Mouse (Mus musculus): ENCODE measurements around the gene Lce1a1. TPM values are rescaled to one million over a fixed set of nuclear protein-coding genes. Genes with fewer than 3 reads are reported as not detected.
"Not testable (repeated sequence)": the region's sequence is repeated elsewhere in the genome, so short reads cannot be mapped to it uniquely, and the experiment has no call there.

Lce1a1 gene
- polyA plus RNA-seq (2015; fragmentation: Nextera tagmentation; extraction: Ambion mirVana) = not detected in 2 replicates

- H3K27ac ChIP-seq (ENCODE audit: low read depth) = no peak within 1 kb of the TSS
- no peak within 1 kb of the TSS for H3K4me2 ChIP-seq (ENCODE audit: low read depth, low read length)
- no peak for TF ChIP-seq CTCF (IDR thresholded peaks at IDR 0.05; ENCODE audit: low read depth)
- no peak for TF ChIP-seq EP300 (IDR thresholded peaks at IDR 0.05; ENCODE audit: low read depth)
- H3K36me3 ChIP-seq (replicated peaks; ENCODE audit: insufficient read depth, low read length) = no peaks in the 10 kb centered on the region
- ATAC-seq = no peak
- H3K27me3 ChIP-seq (ENCODE audit: insufficient read depth, low read length) = no peaks in the 10 kb centered on the region
- H3K9me3 ChIP-seq (ENCODE audit: low read length) = no peaks in the 10 kb centered on the region
- H3K9ac ChIP-seq (replicated peaks) = no peak within 1 kb of the TSS
- no peaks in the 10 kb centered on the region for H3K4me1 ChIP-seq (ENCODE audit: insufficient read depth)
- no peak within 1 kb of the TSS for H3K4me3 ChIP-seq (ENCODE audit: low read depth, low read length)
- DNase-seq = no peak
- 73% methylated on average over 1 of the region's 1 CpGs for WGBS (ENCODE audit: insufficient replicate concordance)
These were observed at the start of gene Lce1a1 for GRCm38 (mm10) chr3:92648207-92648606. Lce1a1 (minus strand) TSS chr3:92648307.

- no peaks in the 10 kb centered on the region for H3K9me3 ChIP-seq (ENCODE audit: low read length)
- no peaks in the 10 kb centered on the region for H3K4me1 ChIP-seq (ENCODE audit: insufficient read depth)
- no peak overlapping the region for H3K4me3 ChIP-seq (ENCODE audit: low read depth, low read length)
- H3K27me3 ChIP-seq (ENCODE audit: insufficient read depth, low read length) = no peaks in the 10 kb centered on the region
- no peak overlapping the region for H3K9ac ChIP-seq (replicated peaks)
- no peak for ATAC-seq
- TF ChIP-seq CTCF (IDR thresholded peaks at IDR 0.05; ENCODE audit: low read depth) (no peak), EP300 (IDR thresholded peaks at IDR 0.05; ENCODE audit: low read depth) (no peak)
- H3K36me3 ChIP-seq (replicated peaks; ENCODE audit: insufficient read depth, low read length) = no peaks in the 10 kb centered on the region
- DNase-seq = no peak
- no peak overlapping the region for H3K4me2 ChIP-seq (ENCODE audit: low read depth, low read length)
- WGBS (ENCODE audit: insufficient replicate concordance) = 8% methylated on average over 1 of the region's 1 CpGs
- H3K27ac ChIP-seq (ENCODE audit: low read depth) = no peak overlapping the region
These were observed 46.5 kb upstream of the Lce1a1 start for GRCm38 (mm10) chr3:92694613-92695012.

- no peak for TF ChIP-seq EP300 (IDR thresholded peaks at IDR 0.05; ENCODE audit: low read depth)
- no peaks in the 10 kb centered on the region for H3K27me3 ChIP-seq (ENCODE audit: insufficient read depth, low read length)
- no peaks in the 10 kb centered on the region for H3K36me3 ChIP-seq (replicated peaks; ENCODE audit: insufficient read depth, low read length)
- H3K4me1 ChIP-seq (ENCODE audit: insufficient read depth) = no peaks in the 10 kb centered on the region
- H3K9ac ChIP-seq (replicated peaks) = no peak overlapping the region
- H3K9me3 ChIP-seq (ENCODE audit: low read length) = no peaks in the 10 kb centered on the region
- H3K4me2 ChIP-seq (ENCODE audit: low read depth, low read length) = no peak overlapping the region
- DNase-seq (no peak), ATAC-seq (no peak)
- H3K4me3 ChIP-seq (ENCODE audit: low read depth, low read length) = no peak overlapping the region
- H3K27ac ChIP-seq (ENCODE audit: low read depth) = no peak overlapping the region
These were observed 43.6 kb upstream of the Lce1a1 start for GRCm38 (mm10) chr3:92691688-92692087.

- not testable (repeated sequence) for H3K4me2 ChIP-seq (ENCODE audit: low read depth, low read length); ATAC-seq; H3K27ac ChIP-seq (ENCODE audit: low read depth); H3K4me1 ChIP-seq (ENCODE audit: insufficient read depth); H3K9ac ChIP-seq (replicated peaks); H3K9me3 ChIP-seq (ENCODE audit: low read length); DNase-seq; H3K27me3 ChIP-seq (ENCODE audit: insufficient read depth, low read length); H3K4me3 ChIP-seq (ENCODE audit: low read depth, low read length); H3K36me3 ChIP-seq (replicated peaks; ENCODE audit: insufficient read depth, low read length)
- 65% methylated on average over 16 of the region's 16 CpGs for WGBS (ENCODE audit: insufficient replicate concordance)
These were observed 41.0 kb upstream of the Lce1a1 start for GRCm38 (mm10) chr3:92689154-92689553.

GRCm38 (mm10) chr3:92687110-92687509 lies 39.0 kb upstream of the Lce1a1 start, which contains the start of gene Lce1d:
Lce1d (minus strand) TSS chr3:92687210.
- H3K9me3 ChIP-seq (ENCODE audit: low read length) = no peaks in the 10 kb centered on the region
- TF ChIP-seq EP300 (IDR thresholded peaks at IDR 0.05; ENCODE audit: low read depth) (no peak), CTCF (IDR thresholded peaks at IDR 0.05; ENCODE audit: low read depth) (no peak)
- WGBS (ENCODE audit: insufficient replicate concordance) = 54% methylated on average over 2 of the region's 2 CpGs
- no peak within 1 kb of the TSS for H3K27ac ChIP-seq (ENCODE audit: low read depth)
- no peaks in the 10 kb centered on the region for H3K27me3 ChIP-seq (ENCODE audit: insufficient read depth, low read length)
- no peak for DNase-seq
- H3K36me3 ChIP-seq (replicated peaks; ENCODE audit: insufficient read depth, low read length) = no peaks in the 10 kb centered on the region
- no peak within 1 kb of the TSS for H3K9ac ChIP-seq (replicated peaks)
- no peak for ATAC-seq
- H3K4me2 ChIP-seq (ENCODE audit: low read depth, low read length) = no peak within 1 kb of the TSS
- H3K4me1 ChIP-seq (ENCODE audit: insufficient read depth) = no peaks in the 10 kb centered on the region
- H3K4me3 ChIP-seq (ENCODE audit: low read depth, low read length) = no peak within 1 kb of the TSS

GRCm38 (mm10) chr3:92678947-92679346 lies 30.8 kb upstream of the Lce1a1 start, which contains the start of gene Lce1c:
Lce1c (plus strand) TSS chr3:92679247.
- Histone ChIP-seq H3K4me2 (ENCODE audit: low read depth, low read length) (no peak within 1 kb of the TSS), H3K9me3 (ENCODE audit: low read length) (no peaks in the 10 kb centered on the region), H3K4me1 (ENCODE audit: insufficient read depth) (no peaks in the 10 kb centered on the region), H3K4me3 (ENCODE audit: low read depth, low read length) (no peak within 1 kb of the TSS), H3K36me3 (replicated peaks; ENCODE audit: insufficient read depth, low read length) (no peaks in the 10 kb centered on the region), H3K27me3 (ENCODE audit: insufficient read depth, low read length) (no peaks in the 10 kb centered on the region), H3K27ac (ENCODE audit: low read depth) (no peak within 1 kb of the TSS), H3K9ac (replicated peaks) (no peak within 1 kb of the TSS)
- ATAC-seq = no peak
- DNase-seq = no peak
- 88% methylated on average over 4 of the region's 4 CpGs for WGBS (ENCODE audit: insufficient replicate concordance)
- TF ChIP-seq EP300 (IDR thresholded peaks at IDR 0.05; ENCODE audit: low read depth) (no peak), CTCF (IDR thresholded peaks at IDR 0.05; ENCODE audit: low read depth) (no peak)

- H3K4me3 ChIP-seq (ENCODE audit: low read depth, low read length) = no peak within 1 kb of the TSS
- no peaks in the 10 kb centered on the region for H3K36me3 ChIP-seq (replicated peaks; ENCODE audit: insufficient read depth, low read length)
- no peak for ATAC-seq
- no peak within 1 kb of the TSS for H3K27ac ChIP-seq (ENCODE audit: low read depth)
- no peak for DNase-seq
- H3K27me3 ChIP-seq (ENCODE audit: insufficient read depth, low read length) = no peaks in the 10 kb centered on the region
- no peak within 1 kb of the TSS for H3K9ac ChIP-seq (replicated peaks)
- no peaks in the 10 kb centered on the region for H3K4me1 ChIP-seq (ENCODE audit: insufficient read depth)
- H3K9me3 ChIP-seq (ENCODE audit: low read length) = no peaks in the 10 kb centered on the region
- no peak for TF ChIP-seq CTCF (IDR thresholded peaks at IDR 0.05; ENCODE audit: low read depth)
- no peak for TF ChIP-seq EP300 (IDR thresholded peaks at IDR 0.05; ENCODE audit: low read depth)
- H3K4me2 ChIP-seq (ENCODE audit: low read depth, low read length) = no peak within 1 kb of the TSS
These were observed 22.1 kb upstream of the Lce1a1 start, which contains the start of gene Lce1a2 for GRCm38 (mm10) chr3:92670215-92670614. Lce1a2 (minus strand) TSS chr3:92670315.
